Mouse (Mus musculus): ENCODE measurements at regions not wholly inside any gene's neighbourhood (a gene's known extent, or its start where the extent isn't known, plus 50 kb on each side); places are given as distances from the start of the nearest gene placed in this dataset.

- no peak for DNase-seq (ENCODE audit: low spot score)
Measured at GRCm38 (mm10) chr2:11363061-11363464, 190.8 kb downstream of the Pfkfb3 start.

DNA sequence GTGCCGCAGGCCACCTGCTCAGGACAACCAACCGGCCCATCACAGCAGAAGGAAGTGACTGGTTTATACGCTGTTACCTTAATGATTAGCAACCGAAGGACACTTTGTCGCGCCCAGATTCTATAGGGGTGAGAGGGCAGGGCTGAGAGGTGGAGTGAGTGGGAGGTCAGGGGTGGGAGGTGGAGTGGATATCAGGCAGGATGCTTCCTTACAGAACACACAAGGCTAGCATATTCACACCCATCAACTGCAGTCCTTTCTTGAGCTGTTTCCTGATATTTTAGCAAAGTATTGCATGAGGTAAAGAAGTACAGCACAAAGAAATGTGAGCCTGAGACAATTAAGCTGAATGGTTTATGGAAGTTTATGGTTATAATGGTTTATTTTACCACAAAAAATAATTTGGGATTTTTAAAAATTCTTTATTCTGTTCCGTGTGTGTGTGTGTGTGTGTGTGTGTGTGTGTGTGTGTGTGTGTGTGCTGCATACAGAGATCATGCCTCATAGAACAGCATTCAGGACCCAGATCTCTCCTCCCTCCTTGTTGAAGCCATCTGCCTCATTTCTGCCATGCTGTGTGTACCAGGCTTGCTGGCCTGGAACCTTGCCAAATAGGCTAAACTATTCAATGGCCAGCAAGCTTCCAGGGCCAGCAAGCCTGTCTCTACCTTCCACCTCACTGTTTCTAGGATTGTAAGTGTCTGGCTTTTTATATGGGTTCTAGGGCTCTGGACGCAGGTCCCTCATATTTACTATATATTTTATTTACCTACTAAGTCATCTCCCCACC lies 190.5 kb downstream of the Prkcq start:
- DNase-seq (ENCODE audit: low spot score) = no peak

GRCm38 (mm10) chr2:11359280-11359679 lies 187.4 kb downstream of the Prkcq start:
- DNase-seq (ENCODE audit: low spot score) = no peak

GRCm38 (mm10) chr2:11356714-11357113 lies 184.8 kb downstream of the Prkcq start:
- DNase-seq (ENCODE audit: low spot score) = no peak

DNA sequence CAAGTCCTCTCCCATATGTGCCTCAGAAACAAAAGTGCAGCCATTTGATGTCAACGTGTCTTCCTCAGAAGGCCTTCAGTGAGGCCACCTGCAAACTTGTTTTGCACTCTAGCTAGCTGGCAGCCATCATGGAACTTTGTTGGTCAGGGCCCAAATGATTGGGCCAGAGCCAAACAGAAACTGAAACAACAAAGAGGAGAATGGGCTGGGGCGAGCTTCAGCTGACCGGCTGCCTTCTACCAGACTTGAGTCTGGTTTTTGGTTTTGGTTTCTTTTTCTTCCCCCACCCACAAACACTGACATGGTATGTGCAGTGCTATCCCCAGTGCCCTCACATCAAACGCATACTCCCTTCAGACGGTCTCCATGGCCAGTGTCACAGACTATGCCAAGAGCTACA lies 183.7 kb downstream of the Prkcq start:
- DNase-seq (ENCODE audit: low spot score) = peak; percentile 48

Data from T-cell, adult 2 months (primary cell).